Mouse (Mus musculus) thymus, postnatal 36 days (tissue): ENCODE data around the gene Cmtm3.
"Not testable (repeated sequence)": the region's sequence is repeated elsewhere in the genome, so short reads cannot be mapped to it uniquely, and the experiment has no call there.

ENCODE experiments used
- DNase-seq, 2 experiments: peaks; one replicate each; pipeline ENCODE4 v3.0.0; 2022; ENCODE audit warnings: mixed read lengths in 2 of 2

Gene Cmtm3

DNA sequence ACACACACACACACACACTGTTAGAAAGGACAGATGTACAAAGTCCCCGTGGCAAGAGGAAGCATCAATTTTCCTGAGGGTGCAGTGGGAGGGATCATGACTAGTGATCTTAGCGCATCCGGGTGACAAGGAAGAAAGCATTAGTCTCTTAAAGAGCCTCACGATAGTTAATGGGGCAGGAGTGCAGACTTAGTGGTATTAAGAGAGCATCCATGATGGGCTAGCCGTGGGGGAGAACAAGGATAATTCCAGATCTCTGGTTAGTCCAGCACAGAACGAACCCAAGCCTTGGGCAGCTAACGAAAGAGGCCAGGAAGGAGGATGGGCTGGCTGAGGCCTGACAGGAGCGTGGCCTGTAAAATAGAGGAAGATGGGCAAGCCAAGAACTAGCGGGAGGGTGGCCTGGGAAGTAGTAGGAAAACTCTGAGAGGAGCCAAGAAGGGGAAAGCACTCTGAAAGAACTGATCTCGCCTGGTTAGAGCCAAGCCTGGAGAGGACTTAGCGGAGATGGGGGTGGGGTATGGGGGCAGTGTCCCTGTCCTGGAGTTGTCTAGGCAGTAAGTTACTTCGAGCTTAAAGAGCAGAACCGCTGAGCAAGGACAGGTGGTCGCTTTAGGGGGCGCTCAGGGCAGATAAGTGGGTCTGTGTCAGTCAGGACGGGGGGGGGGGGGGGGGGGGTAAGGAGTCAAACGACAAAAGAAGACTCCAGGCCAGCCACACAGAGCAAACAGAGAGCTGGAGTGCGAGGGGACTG lies at the start of gene Cmtm3:
Gene Cmtm3, plus strand, starts transcription at position 182 of the 754 bp plus-strand sequence.
- no peak for DNase-seq

DNA sequence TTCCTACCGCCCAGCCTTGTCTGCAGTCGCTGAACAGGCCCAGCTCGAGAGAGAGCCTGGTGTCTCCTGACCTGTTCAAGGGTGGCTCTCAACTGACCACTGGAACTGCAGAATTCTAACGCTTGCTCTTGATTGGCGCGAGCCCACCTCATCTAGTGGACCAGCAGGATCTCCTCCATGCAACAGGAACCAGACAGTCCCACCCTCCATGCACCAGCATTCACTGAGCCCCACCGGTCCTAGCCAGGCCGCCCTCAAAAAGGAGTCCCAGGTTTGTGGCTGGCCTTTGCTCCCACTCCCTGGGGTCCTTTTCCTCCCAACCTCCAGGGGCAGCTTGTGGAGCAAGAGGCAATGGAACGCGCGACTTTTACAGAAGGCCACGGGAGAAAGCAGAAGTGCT lies 46.1 kb upstream of the Cmtm3 start, which contains the start of gene Cmtm2a:
Gene Cmtm2a, minus strand, starts transcription at position 101 of the 400 bp plus-strand sequence.
- DNase-seq = not testable (repeated sequence)

DNA sequence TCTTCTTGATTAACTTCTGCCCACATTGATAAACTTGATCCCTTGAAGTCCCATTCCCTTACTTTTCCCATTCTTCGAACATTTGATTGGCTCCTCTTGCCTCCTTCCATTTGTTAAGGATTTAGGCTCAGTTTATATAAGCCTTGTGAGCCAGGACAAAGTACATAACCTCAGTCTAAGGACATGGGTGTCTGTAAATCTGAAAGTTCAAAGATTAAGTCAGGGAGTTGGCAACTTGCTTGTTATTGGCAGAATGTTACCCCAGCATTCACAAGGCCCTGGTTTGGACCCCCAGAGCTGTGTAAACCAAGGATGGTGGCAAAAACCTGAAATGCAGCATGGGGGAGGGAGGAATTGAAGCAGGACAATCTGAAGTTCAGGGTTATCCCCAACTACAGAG lies 44.8 kb upstream of the Cmtm3 start:
- no peak for DNase-seq

- DNase-seq = not testable (repeated sequence)
Measured at GRCm38 (mm10) chr8:104301577-104301976, 37.6 kb upstream of the Cmtm3 start.

DNA sequence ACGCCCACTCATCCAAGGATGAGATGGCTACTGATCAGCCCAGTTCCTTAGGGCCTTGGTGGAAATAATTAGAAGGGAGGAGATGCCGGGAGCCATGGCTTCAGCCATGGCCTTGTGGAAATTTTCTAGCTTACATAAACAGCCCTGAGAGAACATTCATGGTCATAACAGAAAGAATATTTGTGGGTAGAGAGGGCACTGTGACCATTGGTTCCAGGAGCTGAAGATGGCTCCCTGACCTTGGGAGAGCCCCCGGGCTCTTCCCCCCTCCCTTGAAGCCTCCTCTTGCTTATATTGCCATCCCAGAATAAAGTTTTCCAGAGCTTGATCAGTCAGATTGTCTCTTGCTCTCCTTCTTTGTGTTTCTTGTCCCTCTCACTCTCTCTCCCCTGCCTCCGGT lies 36.7 kb upstream of the Cmtm3 start:
- DNase-seq = not testable (repeated sequence)

DNA sequence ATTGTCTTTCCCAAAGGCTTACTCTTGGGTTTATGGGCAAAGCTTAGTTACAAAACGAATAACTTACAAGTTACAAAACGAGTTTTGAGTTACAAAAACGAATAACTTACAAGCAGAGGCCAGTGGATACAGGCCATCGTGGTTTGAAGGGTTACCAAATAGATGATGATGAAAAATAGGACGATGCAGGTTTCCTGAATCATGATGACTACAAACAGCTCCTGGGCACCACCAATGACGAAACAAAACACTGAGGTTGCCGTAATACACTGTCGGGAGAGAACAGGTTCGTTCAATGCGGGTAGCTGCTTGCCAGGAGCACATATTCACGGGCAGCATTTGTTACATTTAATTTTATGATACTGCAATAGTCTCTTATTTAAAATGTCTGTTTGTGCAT lies 34.2 kb upstream of the Cmtm3 start:
- no peak for DNase-seq

- DNase-seq = not testable (repeated sequence)
Measured at GRCm38 (mm10) chr8:104308341-104308740, 30.9 kb upstream of the Cmtm3 start.

- DNase-seq = not testable (repeated sequence)
Measured at GRCm38 (mm10) chr8:104309441-104310155, 29.6 kb upstream of the Cmtm3 start, which contains the start of the genes Gm45711 and Cmtm1. Gm45711 (minus strand) TSS chr8:104310081. Cmtm1 (minus strand) TSS chr8:104310145.

DNA sequence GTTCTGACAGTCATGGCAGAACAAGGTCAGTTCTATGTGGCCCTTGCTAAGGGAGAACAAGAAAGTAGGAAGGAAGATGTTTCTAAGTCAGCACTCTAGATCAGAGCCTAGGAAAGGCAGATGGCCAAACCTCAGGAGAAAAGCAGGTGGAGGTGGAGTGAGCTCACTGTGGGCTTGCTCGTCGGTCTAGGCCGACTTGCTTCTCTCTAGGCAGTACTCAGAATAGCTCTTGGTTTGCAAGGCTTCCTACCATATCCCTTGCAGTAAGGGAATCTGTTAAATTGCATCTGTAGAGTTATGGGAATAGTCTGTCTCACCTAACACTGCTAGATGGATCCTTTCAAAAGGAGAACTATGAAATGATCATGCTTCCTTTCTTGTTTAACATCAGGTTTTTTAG lies 27.2 kb upstream of the Cmtm3 start:
- not testable (repeated sequence) for DNase-seq

- DNase-seq = no peak
Measured at GRCm38 (mm10) chr8:104313311-104313710, 25.9 kb upstream of the Cmtm3 start.

DNA sequence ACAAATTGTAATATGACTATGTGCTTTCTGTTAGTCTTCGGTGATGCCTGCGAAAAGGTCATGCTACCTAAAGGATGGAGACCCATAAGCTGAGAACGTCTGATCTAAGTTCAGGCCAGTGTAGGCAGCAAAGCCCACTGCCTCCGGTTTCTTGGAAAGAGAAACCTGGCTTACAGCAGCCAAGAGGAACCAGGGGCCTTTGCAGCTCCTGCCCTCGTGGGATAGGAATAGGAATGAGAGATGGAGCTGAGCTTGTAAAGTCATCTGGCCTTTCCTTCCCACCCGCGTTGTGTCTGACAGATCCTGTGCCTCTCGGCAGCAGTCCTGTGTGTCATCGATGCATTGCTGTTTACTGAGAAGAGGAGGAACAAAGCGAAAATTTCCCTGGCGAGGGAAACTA lies 17.9 kb upstream of the Cmtm3 start, which contains the start of gene Gm11020:
Gene Gm11020, plus strand, starts transcription at position 301 of the 400 bp plus-strand sequence.
- DNase-seq = not testable (repeated sequence)

DNA sequence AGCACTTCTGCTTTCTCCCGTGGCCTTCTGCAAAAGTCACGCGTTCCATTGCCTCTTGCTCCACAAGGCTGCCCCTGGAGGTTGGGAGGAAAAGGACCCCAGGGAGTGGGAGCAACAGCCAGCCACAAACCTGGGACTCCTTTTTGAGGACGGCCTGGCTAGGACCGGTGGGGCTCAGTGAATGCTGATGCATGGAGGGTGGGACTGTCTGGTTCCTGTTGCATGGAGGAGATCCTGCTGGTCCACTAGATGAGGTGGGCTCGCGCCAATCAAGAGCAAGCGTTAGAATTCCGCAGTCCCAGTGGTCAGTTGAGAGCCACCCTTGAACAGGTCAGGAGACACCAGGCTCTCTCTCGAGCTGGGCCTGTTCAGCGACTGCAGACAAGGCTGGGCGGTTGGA lies 17.3 kb upstream of the Cmtm3 start, which contains the start of gene Cmtm2b:
Gene Cmtm2b, plus strand, starts transcription at position 301 of the 400 bp plus-strand sequence.
- not testable (repeated sequence) for DNase-seq

GRCm38 (mm10) chr8:104332665-104333631 lies 6.3 kb upstream of the Cmtm3 start:
- DNase-seq = no peak

GRCm38 (mm10) chr8:104333786-104334185 lies 5.4 kb upstream of the Cmtm3 start:
- DNase-seq = no peak

GRCm38 (mm10) chr8:104334196-104334595 lies 5.0 kb upstream of the Cmtm3 start:
- no peak for DNase-seq

- DNase-seq = no peak
Measured at GRCm38 (mm10) chr8:104336806-104337205, 2.4 kb upstream of the Cmtm3 start.

- peak in 1 of 2 experiments; percentile 17 for DNase-seq
Measured at GRCm38 (mm10) chr8:104337890-104338289, 1.3 kb upstream of the Cmtm3 start.

DNA sequence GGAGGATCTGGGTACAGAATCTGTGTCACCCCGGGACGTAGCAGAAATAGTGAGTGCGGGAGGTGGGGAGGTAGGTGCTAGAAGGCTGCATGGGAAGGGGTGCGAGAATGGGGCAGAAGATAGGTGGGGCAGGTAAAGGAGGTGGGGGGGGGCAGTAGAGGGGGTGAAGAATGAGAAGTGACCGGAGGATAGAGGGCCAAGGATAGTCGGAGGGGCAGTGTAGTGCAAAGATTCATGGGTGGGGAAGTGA lies 698 bp downstream of the Cmtm3 start:
- DNase-seq = peak in 1 of 2 experiments; percentile 39

DNA sequence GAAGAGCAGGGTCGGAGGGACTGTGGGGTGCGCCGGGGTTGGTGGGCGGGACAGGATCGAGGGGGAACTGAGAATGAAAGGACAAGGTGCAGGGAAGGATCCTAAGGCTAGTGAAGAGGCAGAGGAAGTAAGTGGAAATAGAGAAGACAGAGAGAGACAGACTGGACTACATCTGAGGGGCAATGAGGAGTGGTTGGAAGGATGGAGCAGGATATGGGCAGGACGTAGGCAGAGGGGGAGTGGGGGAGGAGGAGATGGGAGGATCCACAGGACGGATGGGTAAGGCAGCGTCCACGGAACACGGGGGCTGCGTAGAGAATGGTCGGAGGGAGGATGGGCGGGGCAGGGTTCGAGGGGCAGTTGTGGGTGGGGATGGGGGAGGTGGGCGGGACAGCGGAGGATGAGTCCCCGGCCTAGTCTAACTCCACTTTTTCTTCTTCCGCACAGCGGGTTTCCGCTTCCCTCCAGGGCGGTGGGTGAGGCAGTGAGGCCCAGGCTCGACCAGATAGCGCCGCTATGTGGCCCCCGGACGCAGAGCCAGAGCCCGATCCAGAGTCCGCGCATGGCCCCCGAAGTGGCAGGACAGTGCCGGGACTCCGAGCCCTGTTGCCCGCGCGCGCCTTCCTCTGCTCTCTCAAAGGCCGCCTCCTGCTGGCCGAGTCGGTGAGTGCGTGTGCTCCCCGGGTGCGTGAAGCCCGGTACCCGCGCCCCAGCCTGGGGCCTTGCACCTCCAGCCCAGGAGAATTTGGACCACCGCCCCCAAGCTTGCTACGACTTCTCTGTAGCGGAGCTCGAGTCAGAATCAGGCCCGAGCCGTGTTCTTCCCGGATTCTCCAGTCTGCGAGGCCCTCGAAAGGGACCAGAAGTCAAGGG lies 1.3 kb downstream of the Cmtm3 start:
- DNase-seq = peak; percentile 78 to 83

- no peak for DNase-seq
Measured at GRCm38 (mm10) chr8:104341106-104341561, 1.9 kb downstream of the Cmtm3 start.

- DNase-seq = no peak
Measured at GRCm38 (mm10) chr8:104341678-104342077, 2.5 kb downstream of the Cmtm3 start.

GRCm38 (mm10) chr8:104342426-104342825 lies 3.2 kb downstream of the Cmtm3 start:
- no peak for DNase-seq
